Mouse (Mus musculus) kidney, embryonic 16.5 days (tissue): ENCODE measurements around the gene Synpo2. TPM values are rescaled to one million over a fixed set of nuclear protein-coding genes. Genes with fewer than 3 reads are reported as not detected.

Source experiments
- ATAC-seq: fragments of 200-750 bp; cut with Nextera tagmentation; 2 replicates; pipeline ENCODE4 v1.8.0; 2017; ENCODE audit warnings: moderate TSS enrichment; ENCODE audit not compliant: low FRiP score, low TSS enrichment
- H3K27ac ChIP-seq: fragments of 300-500 bp; sonication (generic); 2 replicates; pipeline ENCODE4 v1.5.1; 2014; ENCODE audit warnings: low read length
- H3K27me3 ChIP-seq: fragments of 300-500 bp; sonication (generic); 2 replicates; pipeline ENCODE4 v1.6.1; 2014; ENCODE audit warnings: low read length, control low read depth, mixed read lengths; ENCODE audit not compliant: insufficient read depth
- H3K36me3 ChIP-seq: fragments of 300-500 bp; sonication (generic); 2 replicates; pipeline ENCODE4 v1.6.1; 2014; ENCODE audit warnings: low read length, control low read depth, mixed read lengths; ENCODE audit not compliant: insufficient read depth
- H3K4me1 ChIP-seq: fragments of 300-500 bp; sonication (generic); 2 replicates; pipeline ENCODE4 v1.6.1; 2014; ENCODE audit warnings: low read length, control low read depth, mixed read lengths; ENCODE audit not compliant: insufficient read depth
- H3K4me2 ChIP-seq: fragments of 300-500 bp; sonication (generic); replicated peaks from 2 replicates; pipeline ENCODE4 v1.6.1; 2014; ENCODE audit warnings: low read depth, low read length
- H3K4me3 ChIP-seq: fragments of 300-500 bp; sonication (generic); 2 replicates; pipeline ENCODE4 v1.5.1; 2014; ENCODE audit warnings: mild to moderate bottlenecking, low read length
- H3K9ac ChIP-seq: fragments of 300-500 bp; sonication (generic); replicated peaks from 2 replicates; pipeline ENCODE4 v1.6.1; 2014; ENCODE audit warnings: low read length
- H3K9me3 ChIP-seq: fragments of 300-500 bp; sonication (generic); 2 replicates; pipeline ENCODE4 v1.6.1; 2016; ENCODE audit warnings: low read length, control low read depth
- WGBS: fragments of 180-500 bp; shearing (Covaris S2); extraction: QIAGEN DNeasy Blood & Tissue Kit; methylation state at CpG from one replicate; pipeline ENCODE4 v1.1.7; 2014; 5-methylcytosine and 5-hydroxymethylcytosine counted together
- polyA plus RNA-seq: library from polyadenylated mRNA; unstranded; fragments of >200 nt; fragmentation: Nextera tagmentation; extraction: Ambion mirVana; gene quantifications from 2 replicates; pipeline ENCODE4 v1.2.1, GENCODE M21; 2015

The Synpo2 gene
- polyA plus RNA-seq, 1 experiment from 2014 or later, result 9.9 TPM

DNA sequence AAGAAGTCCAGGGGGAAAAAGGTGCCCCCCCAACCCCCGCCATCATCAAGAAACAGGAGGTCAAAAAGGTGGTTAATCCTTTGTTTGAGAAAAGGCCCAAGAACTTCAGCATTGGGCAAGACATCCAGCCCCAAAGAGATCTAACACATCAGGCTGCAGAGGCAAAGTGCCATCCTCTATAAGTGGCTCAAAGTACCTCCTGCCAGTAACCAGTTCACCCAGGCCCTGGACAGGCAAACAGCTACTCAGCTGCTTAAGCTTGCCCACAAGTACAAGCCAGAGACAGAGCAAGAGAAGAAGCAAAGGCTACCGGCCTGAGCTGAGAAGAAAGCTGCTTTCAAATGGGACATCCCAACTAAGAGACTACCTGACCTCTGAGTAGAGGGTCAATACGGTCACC is 93.7 kb downstream of the Synpo2 start:
- Histone ChIP-seq H3K4me3 (no peak overlapping the region), H3K4me2 (no peak overlapping the region), H3K9ac (no peak overlapping the region), H3K27me3 (no peaks in the 10 kb centered on the region), H3K27ac (no peak overlapping the region), H3K4me1 (0 out of 2 replicates have a peak, but pooled peaks cover 4% of the 10 kb centered on the region), H3K9me3 (no peaks in the 10 kb centered on the region), H3K36me3 (no peaks in the 10 kb centered on the region)
- ATAC-seq, result no peak
- WGBS, result 80% methylated on average over 3 of the region's 3 CpGs

DNA sequence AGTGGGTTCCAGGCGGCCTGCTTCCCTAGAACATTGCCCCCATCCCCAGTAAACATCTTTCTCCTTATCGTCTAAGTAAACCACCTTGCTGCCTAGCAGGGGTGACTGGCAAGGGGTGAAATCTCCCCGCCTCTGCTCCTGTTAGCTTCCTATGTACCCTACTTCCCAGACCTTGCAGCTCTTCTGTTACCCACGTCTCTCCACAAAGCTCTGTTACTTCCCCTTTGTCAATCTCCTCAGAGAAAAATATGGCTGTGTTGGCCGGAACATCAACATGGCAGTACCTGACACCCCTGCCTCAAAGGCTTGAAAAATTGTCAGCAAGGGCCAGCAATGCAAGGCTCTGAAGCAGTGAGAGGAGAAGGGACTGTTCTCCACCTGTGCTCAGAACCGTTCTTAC is 94.9 kb downstream of the Synpo2 start:
- no peak overlapping the region for H3K4me2 ChIP-seq
- H3K4me3 ChIP-seq, result no peak overlapping the region
- H3K27me3 ChIP-seq, result no peaks in the 10 kb centered on the region
- no peak overlapping the region for H3K27ac ChIP-seq
- H3K9ac ChIP-seq, result no peak overlapping the region
- no peaks in the 10 kb centered on the region for H3K9me3 ChIP-seq
- H3K4me1 ChIP-seq, result 0 out of 2 replicates have a peak, but pooled peaks cover 4% of the 10 kb centered on the region
- no peaks in the 10 kb centered on the region for H3K36me3 ChIP-seq
- WGBS, result 77% methylated on average over 6 of the region's 6 CpGs
- no peak for ATAC-seq

DNA sequence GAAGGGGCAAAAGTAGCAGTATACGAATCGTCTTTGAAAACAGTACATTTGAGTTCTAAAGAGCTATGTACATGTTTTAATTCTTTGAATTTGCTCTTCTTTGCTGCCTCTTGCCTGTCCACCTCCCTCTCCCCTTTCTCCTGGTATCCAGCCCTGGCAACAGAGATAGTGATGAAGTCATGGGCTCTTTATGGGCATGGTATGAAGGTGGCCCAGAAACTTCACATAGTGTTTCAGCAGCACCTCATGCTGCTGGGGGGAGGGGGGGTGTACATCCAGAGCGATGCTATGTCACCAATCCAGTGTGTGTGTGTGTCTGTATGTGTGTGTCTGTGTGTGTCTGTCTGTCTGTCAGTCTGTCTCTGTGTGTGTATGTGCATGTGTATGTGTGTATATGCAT is 95.8 kb downstream of the Synpo2 start:
- H3K27ac ChIP-seq, result peak overlapping the region; percentile 53
- 0 out of 2 replicates have a peak, but pooled peaks cover 4% of the 10 kb centered on the region for H3K4me1 ChIP-seq

DNA sequence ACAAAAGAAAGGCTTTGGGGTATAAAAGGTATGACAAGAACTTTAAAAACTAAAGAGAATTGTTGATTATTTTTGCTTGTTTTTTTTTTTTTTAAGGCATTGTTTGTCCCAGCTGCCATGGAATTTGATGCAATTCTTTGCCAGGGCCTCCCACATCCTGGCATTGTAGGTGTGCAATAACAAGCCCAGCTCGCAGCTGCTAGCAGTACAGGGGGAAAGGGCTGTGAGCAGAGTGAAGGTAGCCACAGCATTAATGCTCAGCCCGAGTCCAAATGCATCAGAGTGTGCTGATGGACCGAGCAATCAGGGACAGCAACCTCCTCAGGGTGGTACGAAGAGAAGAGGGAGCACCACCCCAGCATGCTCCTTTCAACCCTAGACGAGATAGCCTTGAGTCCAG is 96.3 kb downstream of the Synpo2 start:
- H3K4me3 ChIP-seq, result no peak overlapping the region
- H3K27ac ChIP-seq, result peak overlapping the region; percentile 53
- no peaks in the 10 kb centered on the region for H3K36me3 ChIP-seq
- no peak overlapping the region for H3K9ac ChIP-seq
- H3K27me3 ChIP-seq, result no peaks in the 10 kb centered on the region
- ATAC-seq, result no peak
- H3K4me1 ChIP-seq, result 0 out of 2 replicates have a peak, but pooled peaks cover 4% of the 10 kb centered on the region
- no peak overlapping the region for H3K4me2 ChIP-seq
- WGBS, result 75% methylated on average over 5 of the region's 5 CpGs
- H3K9me3 ChIP-seq, result no peaks in the 10 kb centered on the region

More for the DNA sequence above, 95.8 kb downstream of the Synpo2 start:
- no peaks in the 10 kb centered on the region for H3K9me3 ChIP-seq
- no peak overlapping the region for H3K4me2 ChIP-seq
- WGBS, result 95% methylated on average over 3 of the region's 3 CpGs
- no peaks in the 10 kb centered on the region for H3K36me3 ChIP-seq
- no peak overlapping the region for H3K4me3 ChIP-seq
- ATAC-seq, result no peak
- H3K27me3 ChIP-seq, result no peaks in the 10 kb centered on the region
- no peak overlapping the region for H3K9ac ChIP-seq

DNA sequence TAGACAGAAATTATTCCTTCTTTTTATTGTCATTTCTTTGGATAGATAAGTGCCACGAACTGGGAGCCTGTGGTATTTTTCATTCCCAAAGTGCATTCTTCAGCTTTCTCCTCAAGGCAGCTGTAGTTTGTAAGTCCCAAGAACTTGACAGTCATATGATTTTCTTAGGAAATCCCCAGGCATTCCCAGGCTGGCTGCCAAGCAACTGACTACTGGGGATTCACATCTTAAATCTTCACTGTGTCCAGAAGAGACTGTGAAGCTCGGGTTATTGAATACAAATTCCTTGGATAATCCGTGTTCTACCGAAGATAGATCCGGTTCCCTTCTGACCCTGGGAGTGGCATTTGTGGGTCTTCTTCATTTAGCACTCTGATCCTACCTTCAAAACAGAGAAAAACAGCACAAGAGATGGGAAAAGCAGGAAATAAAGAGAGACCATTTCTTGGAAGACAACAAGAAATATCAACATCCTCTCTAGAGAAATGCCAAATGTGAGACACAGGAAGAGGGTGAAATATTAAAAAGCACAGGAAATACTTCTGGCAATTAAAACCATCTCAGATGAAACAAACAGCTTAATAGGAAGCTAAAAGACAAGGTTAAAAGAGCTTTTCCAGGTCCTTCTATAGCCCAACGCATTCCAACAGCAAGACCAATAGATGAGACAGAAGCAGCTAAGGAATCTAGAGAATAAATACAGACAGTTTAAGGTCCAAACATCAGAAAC is 97.5 kb downstream of the Synpo2 start:
- H3K36me3 ChIP-seq, result no peaks in the 10 kb centered on the region
- no peak overlapping the region for H3K4me3 ChIP-seq
- H3K27me3 ChIP-seq, result no peaks in the 10 kb centered on the region
- peak overlapping the region; percentile 82; the same call in 1 of the 2 replicates for H3K27ac ChIP-seq
- peak; percentile 73; the same call in 1 of the 2 replicates for ATAC-seq
- WGBS, result 43% methylated on average over 6 of the region's 6 CpGs
- H3K4me2 ChIP-seq, result no peak overlapping the region
- no peak overlapping the region for H3K9ac ChIP-seq
- no peaks in the 10 kb centered on the region for H3K9me3 ChIP-seq
- H3K4me1 ChIP-seq, result 0 out of 2 replicates have a peak, but pooled peaks cover 4% of the 10 kb centered on the region

GRCm38 (mm10) chr3:123132101-123132500 is 103.8 kb downstream of the Synpo2 start:
- 67% methylated on average over 2 of the region's 2 CpGs for WGBS
- Histone ChIP-seq H3K27me3 (no peaks in the 10 kb centered on the region), H3K4me1 (no peaks in the 10 kb centered on the region), H3K9ac (no peak overlapping the region), H3K9me3 (no peaks in the 10 kb centered on the region), H3K36me3 (no peaks in the 10 kb centered on the region), H3K4me2 (no peak overlapping the region), H3K27ac (no peak overlapping the region), H3K4me3 (no peak overlapping the region)
- no peak for ATAC-seq

DNA sequence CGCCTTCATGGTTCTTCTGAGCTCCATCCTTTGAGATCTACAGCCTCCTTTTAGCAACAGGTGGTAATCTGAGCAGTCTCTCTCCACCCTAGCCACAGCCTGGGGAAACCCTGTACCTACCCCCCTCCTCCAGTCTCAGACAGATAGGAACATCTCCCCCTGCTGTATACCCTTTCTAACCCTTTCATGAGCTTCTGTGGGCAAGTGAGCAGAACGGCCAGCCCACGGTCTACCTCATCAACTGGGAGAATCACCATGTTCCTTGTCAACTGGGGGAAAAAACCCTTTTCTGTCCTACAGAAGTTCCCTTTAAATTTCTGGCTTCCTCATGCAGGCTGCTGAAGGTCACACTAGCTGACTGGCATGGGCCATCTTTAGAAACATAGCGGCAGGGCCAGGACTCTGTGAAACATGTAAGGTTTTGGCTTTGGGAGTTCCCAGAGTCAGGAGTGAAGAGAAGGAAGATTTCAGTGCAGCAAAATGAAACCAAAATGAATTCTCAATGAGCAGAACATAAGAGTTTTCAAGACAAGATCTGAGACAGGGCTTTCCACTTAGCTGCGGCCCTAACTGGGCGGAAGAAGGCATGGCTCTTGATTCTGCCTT is 104.7 kb downstream of the Synpo2 start:
- H3K4me2 ChIP-seq, result no peak overlapping the region
- no peaks in the 10 kb centered on the region for H3K36me3 ChIP-seq
- no peaks in the 10 kb centered on the region for H3K4me1 ChIP-seq
- no peak overlapping the region for H3K27ac ChIP-seq
- H3K4me3 ChIP-seq, result no peak overlapping the region
- H3K27me3 ChIP-seq, result no peaks in the 10 kb centered on the region
- no peak overlapping the region for H3K9ac ChIP-seq
- 82% methylated on average over 6 of the region's 6 CpGs for WGBS
- no peak for ATAC-seq
- no peaks in the 10 kb centered on the region for H3K9me3 ChIP-seq

GRCm38 (mm10) chr3:123130314-123131150 is 105.4 kb downstream of the Synpo2 start:
- no peak overlapping the region for H3K4me2 ChIP-seq
- WGBS, result 78% methylated on average over 14 of the region's 14 CpGs
- no peaks in the 10 kb centered on the region for H3K9me3 ChIP-seq
- no peak overlapping the region for H3K27ac ChIP-seq
- H3K27me3 ChIP-seq, result no peaks in the 10 kb centered on the region
- H3K9ac ChIP-seq, result no peak overlapping the region
- ATAC-seq, result no peak
- no peak overlapping the region for H3K4me3 ChIP-seq
- no peaks in the 10 kb centered on the region for H3K36me3 ChIP-seq
- H3K4me1 ChIP-seq, result no peaks in the 10 kb centered on the region

- Histone ChIP-seq H3K4me2 (no peak overlapping the region), H3K4me3 (no peak overlapping the region), H3K27me3 (no peaks in the 10 kb centered on the region), H3K9ac (no peak overlapping the region), H3K9me3 (no peaks in the 10 kb centered on the region), H3K36me3 (no peaks in the 10 kb centered on the region), H3K4me1 (no peaks in the 10 kb centered on the region), H3K27ac (no peak overlapping the region)
- ATAC-seq, result no peak
- 74% methylated on average over 8 of the region's 8 CpGs for WGBS
Observed at GRCm38 (mm10) chr3:123128781-123129180, 107.2 kb downstream of the Synpo2 start.
